Mouse (Mus musculus) bone marrow macrophage, adult 2 months (primary cell): ENCODE results near the gene Gcnt1. TPM values are rescaled to one million over a fixed set of nuclear protein-coding genes. Genes with fewer than 3 reads are reported as not detected.

Experiments used
- H3K27ac ChIP-seq: 2 replicates; pipeline ENCODE4 v1.5.1; 2012; ENCODE audit warnings: low read depth, low read length; ENCODE audit not compliant: insufficient read depth
- H3K4me1 ChIP-seq: 2 replicates; pipeline ENCODE4 v1.6.1; 2012; ENCODE audit warnings: low read length; ENCODE audit not compliant: control insufficient read depth, insufficient read depth
- H3K4me3 ChIP-seq: 2 replicates; pipeline ENCODE4 v1.5.1; 2012; ENCODE audit warnings: mild to moderate bottlenecking, low read length, moderate library complexity; ENCODE audit not compliant: insufficient read depth
- CTCF ChIP-seq: IDR thresholded peaks from 2 replicates; pipeline ENCODE4 v1.5.1; 2012; ENCODE audit warnings: low read depth, mild to moderate bottlenecking, low read length, moderate library complexity
- POLR2A ChIP-seq: IDR thresholded peaks from 2 replicates; pipeline ENCODE4 v1.6.1; 2012; ENCODE audit warnings: mild to moderate bottlenecking, low read depth, low read length, borderline replicate concordance
- polyA plus RNA-seq: library from polyadenylated mRNA; stranded (reverse); fragments of >200 nt; gene quantifications from 2 replicates; pipeline ENCODE4 v1.2.4, GENCODE M21; 2012; ENCODE audit not compliant: missing spikeins, insufficient read depth, insufficient read length

The Gcnt1 gene
- polyA plus RNA-seq, 1 experiment = 75.2 TPM

GRCm38 (mm10) chr19:17314451-17314850 is 58.2 kb downstream of the Gcnt1 start:
- Histone ChIP-seq H3K4me3 (no peak overlapping the region), H3K27ac (peak overlapping the region; percentile 10; the same call in 1 of the 2 replicates), H3K4me1 (peaks cover 7% of the 10 kb centered on the region)
- TF ChIP-seq CTCF (no peak), POLR2A (no peak)

- Histone ChIP-seq H3K27ac (no peak overlapping the region), H3K4me3 (no peak overlapping the region), H3K4me1 (peaks cover 4% of the 10 kb centered on the region)
- TF ChIP-seq POLR2A (no peak), CTCF (no peak)
Measured at GRCm38 (mm10) chr19:17313766-17314165, 58.9 kb downstream of the Gcnt1 start.

GRCm38 (mm10) chr19:17312671-17313180 is 59.9 kb downstream of the Gcnt1 start:
- Histone ChIP-seq H3K4me3 (no peak overlapping the region), H3K27ac (no peak overlapping the region), H3K4me1 (peaks cover 2% of the 10 kb centered on the region)
- TF ChIP-seq POLR2A (no peak), CTCF (no peak)

- TF ChIP-seq POLR2A (no peak), CTCF (no peak)
- H3K4me3 ChIP-seq = no peak overlapping the region
- no peak overlapping the region for H3K27ac ChIP-seq
- H3K4me1 ChIP-seq = peaks cover 2% of the 10 kb centered on the region
Measured at GRCm38 (mm10) chr19:17311501-17311900, 61.1 kb downstream of the Gcnt1 start.

GRCm38 (mm10) chr19:17311031-17311430 is 61.6 kb downstream of the Gcnt1 start:
- Histone ChIP-seq H3K4me3 (no peak overlapping the region), H3K27ac (no peak overlapping the region), H3K4me1 (peaks cover 2% of the 10 kb centered on the region)
- TF ChIP-seq POLR2A (no peak), CTCF (no peak)

- Histone ChIP-seq H3K4me3 (no peak overlapping the region), H3K27ac (no peak overlapping the region), H3K4me1 (no peaks in the 10 kb centered on the region)
- TF ChIP-seq CTCF (no peak), POLR2A (no peak)
Measured at GRCm38 (mm10) chr19:17296081-17296480, 76.6 kb downstream of the Gcnt1 start.

- no peak overlapping the region for H3K4me3 ChIP-seq
- TF ChIP-seq CTCF = no peak
- no peak for TF ChIP-seq POLR2A
- H3K27ac ChIP-seq = no peak overlapping the region
- no peaks in the 10 kb centered on the region for H3K4me1 ChIP-seq
Measured at GRCm38 (mm10) chr19:17295211-17295766, 77.4 kb downstream of the Gcnt1 start.

GRCm38 (mm10) chr19:17294136-17294535 is 78.5 kb downstream of the Gcnt1 start:
- Histone ChIP-seq H3K4me1 (no peaks in the 10 kb centered on the region), H3K27ac (no peak overlapping the region)
- TF ChIP-seq CTCF = no peak
- no peak for TF ChIP-seq POLR2A

GRCm38 (mm10) chr19:17289526-17289925 is 83.1 kb downstream of the Gcnt1 start:
- H3K4me3 ChIP-seq = no peak overlapping the region
- TF ChIP-seq POLR2A = no peak
- no peak for TF ChIP-seq CTCF
- no peaks in the 10 kb centered on the region for H3K4me1 ChIP-seq
- no peak overlapping the region for H3K27ac ChIP-seq

More at GRCm38 (mm10) chr19:17294136-17294535, 78.5 kb downstream of the Gcnt1 start:
- no peak overlapping the region for H3K4me3 ChIP-seq

- Histone ChIP-seq H3K4me3 (no peak overlapping the region), H3K4me1 (no peaks in the 10 kb centered on the region), H3K27ac (no peak overlapping the region)
- no peak for TF ChIP-seq POLR2A
Measured at GRCm38 (mm10) chr19:17286004-17286403, 86.6 kb downstream of the Gcnt1 start.

GRCm38 (mm10) chr19:17283317-17283716 is 89.3 kb downstream of the Gcnt1 start:
- Histone ChIP-seq H3K27ac (no peak overlapping the region), H3K4me1 (peaks cover 6% of the 10 kb centered on the region), H3K4me3 (no peak overlapping the region)
- TF ChIP-seq POLR2A (no peak), CTCF (no peak)
